ENCODE assay signal across 8 mouse cellular contexts in genomic region chr2:128312659-128313581, GRCm38 (mm10).
DNase-seq lines count a peak whose midpoint lies in the region; ATAC-seq and TF ChIP-seq lines count a peak whose summit lies in the region.

No protein-coding gene starts in this region.

- H3K27me3 ChIP-seq in forebrain, embryonic 11.5 days (ENCODE audit: control insufficient read depth, insufficient read depth, low read length), result peaks cover 2% of the 10 kb centered on the region; the same call in 1 of the 2 replicates
- no peaks in the 10 kb centered on the region for H3K27me3 ChIP-seq in hindbrain, embryonic 11.5 days (ENCODE audit: control insufficient read depth, insufficient read depth, low read length)
- H3K27me3 ChIP-seq in midbrain, embryonic 16.5 days (ENCODE audit: control insufficient read depth, insufficient read depth, low read depth, low read length), result peaks cover 5% of the 10 kb centered on the region; the same call in 1 of the 2 replicates
- H3K27me3 ChIP-seq in thymus, adult 2 months (ENCODE audit: control insufficient read depth, insufficient read depth, low read length), result no peaks in the 10 kb centered on the region

- TF ChIP-seq CTCF in thymus, adult 2 months (IDR thresholded peaks at IDR 0.05; ENCODE audit: borderline replicate concordance, control insufficient read depth, extremely low read depth, insufficient read depth, low read length, poor library complexity), result no peak

- no peak for ATAC-seq in forebrain, embryonic 11.5 days (replicated peaks; ENCODE audit: low FRiP score)
- ATAC-seq in hindbrain, embryonic 11.5 days (ENCODE audit: low FRiP score), result no peak
- ATAC-seq in midbrain, embryonic 16.5 days, result peak; percentile 73

- peak overlapping the region; percentile 43; the same call in 1 of the 2 replicates for H3K4me2 ChIP-seq in forebrain, embryonic 11.5 days (ENCODE audit: low read depth, low read length, severe bottlenecking)
- H3K4me2 ChIP-seq in hindbrain, embryonic 11.5 days (replicated peaks; ENCODE audit: low read depth, low read length), result peak overlapping the region; percentile 34
- peak overlapping the region; percentile 40 for H3K4me2 ChIP-seq in midbrain, embryonic 16.5 days (ENCODE audit: low read length)

- peaks cover 7% of the 10 kb centered on the region; the same call in 1 of the 2 replicates for H3K4me1 ChIP-seq in forebrain, embryonic 11.5 days (replicated peaks; ENCODE audit: control insufficient read depth, insufficient read depth, low read length)
- H3K4me1 ChIP-seq in hindbrain, embryonic 11.5 days (replicated peaks; ENCODE audit: control insufficient read depth, insufficient read depth, low read length), result no peaks in the 10 kb centered on the region
- H3K4me1 ChIP-seq in midbrain, embryonic 16.5 days (ENCODE audit: control insufficient read depth, insufficient read depth, low read length), result peaks cover 8% of the 10 kb centered on the region
- H3K4me1 ChIP-seq in thymus, adult 2 months (replicated peaks; ENCODE audit: control insufficient read depth, insufficient read depth, low read length), result peaks cover 9% of the 10 kb centered on the region; the same call in 1 of the 2 replicates

- WGBS in forebrain, embryonic 11.5 days, result 55% methylated on average over 12 of the region's 12 CpGs
- WGBS in hindbrain, embryonic 11.5 days, result 54% methylated on average over 12 of the region's 12 CpGs
- WGBS in midbrain, embryonic 16.5 days, result 62% methylated on average over 12 of the region's 12 CpGs
- 83% methylated on average over 12 of the region's 12 CpGs for WGBS in thymus, adult 2 months

- H3K27ac ChIP-seq in forebrain, embryonic 11.5 days (ENCODE audit: low read depth, low read length), result no peak overlapping the region
- no peak overlapping the region for H3K27ac ChIP-seq in hindbrain, embryonic 11.5 days (ENCODE audit: low read depth, low read length)
- H3K27ac ChIP-seq in midbrain, embryonic 16.5 days (ENCODE audit: low read length), result no peak overlapping the region
- no peak overlapping the region for H3K27ac ChIP-seq in thymus, adult 2 months (ENCODE audit: control insufficient read depth, insufficient read depth, low read length)

- no peak for TF ChIP-seq POLR2A in thymus, adult 2 months (IDR thresholded peaks at IDR 0.05; ENCODE audit: control insufficient read depth, extremely low read depth, insufficient read depth, low read length, poor library complexity)

- no peaks in the 10 kb centered on the region for H3K36me3 ChIP-seq in forebrain, embryonic 11.5 days (ENCODE audit: control insufficient read depth, insufficient read depth, low read length)
- H3K36me3 ChIP-seq in hindbrain, embryonic 11.5 days (ENCODE audit: control insufficient read depth, insufficient read depth, low read length), result no peaks in the 10 kb centered on the region
- no peaks in the 10 kb centered on the region for H3K36me3 ChIP-seq in midbrain, embryonic 16.5 days (ENCODE audit: control insufficient read depth, insufficient read depth, low read length)
- no peaks in the 10 kb centered on the region for H3K36me3 ChIP-seq in thymus, adult 2 months (ENCODE audit: control insufficient read depth, insufficient read depth, low read length)

- H3K9me3 ChIP-seq in forebrain, embryonic 11.5 days (ENCODE audit: control insufficient read depth, low read length), result no peaks in the 10 kb centered on the region
- H3K9me3 ChIP-seq in hindbrain, embryonic 11.5 days (ENCODE audit: control insufficient read depth, low read length), result no peaks in the 10 kb centered on the region
- no peaks in the 10 kb centered on the region for H3K9me3 ChIP-seq in midbrain, embryonic 16.5 days (replicated peaks; ENCODE audit: control insufficient read depth, low read length, poor library complexity, severe bottlenecking)

- H3K9ac ChIP-seq in forebrain, embryonic 11.5 days (ENCODE audit: low read length), result no peak overlapping the region
- no peak overlapping the region for H3K9ac ChIP-seq in hindbrain, embryonic 11.5 days (ENCODE audit: low read depth, low read length)
- no peak overlapping the region for H3K9ac ChIP-seq in midbrain, embryonic 16.5 days (ENCODE audit: low read depth, low read length)

- DNase-seq in embryo, embryonic 10.5 days (ENCODE audit: low spot score), result peak; percentile 48
- no peak for DNase-seq in embryo, embryonic 11 days
- DNase-seq in forebrain, embryonic 11.5 days (ENCODE audit: low spot score), result no peak
- DNase-seq in hindbrain, embryonic 11.5 days (ENCODE audit: low spot score), result no peak
- DNase-seq in right cerebral cortex, adult 2 months (ENCODE audit: low spot score in 2 of 2), result no peak
- DNase-seq in c-Kit-positive CD71-positive TER-119-positive erythroid progenitor cells, embryonic 14.5 days (ENCODE audit: low spot score), result no peak
- DNase-seq in thymus, adult 2 months, result no peak

- H3K4me3 ChIP-seq in forebrain, embryonic 11.5 days (ENCODE audit: low read depth, low read length), result no peak overlapping the region
- H3K4me3 ChIP-seq in hindbrain, embryonic 11.5 days (ENCODE audit: low read depth, low read length), result no peak overlapping the region
- peak overlapping the region; percentile 4; the same call in 1 of the 2 replicates for H3K4me3 ChIP-seq in midbrain, embryonic 16.5 days (ENCODE audit: low read depth, low read length)
- H3K4me3 ChIP-seq in thymus, adult 2 months (ENCODE audit: control insufficient read depth, insufficient read depth, low read length), result no peak overlapping the region; the same call in 1 of the 2 replicates
